Mouse (Mus musculus): ENCODE results near the gene Cdc42ep4.

Cdc42ep4 gene

DNA sequence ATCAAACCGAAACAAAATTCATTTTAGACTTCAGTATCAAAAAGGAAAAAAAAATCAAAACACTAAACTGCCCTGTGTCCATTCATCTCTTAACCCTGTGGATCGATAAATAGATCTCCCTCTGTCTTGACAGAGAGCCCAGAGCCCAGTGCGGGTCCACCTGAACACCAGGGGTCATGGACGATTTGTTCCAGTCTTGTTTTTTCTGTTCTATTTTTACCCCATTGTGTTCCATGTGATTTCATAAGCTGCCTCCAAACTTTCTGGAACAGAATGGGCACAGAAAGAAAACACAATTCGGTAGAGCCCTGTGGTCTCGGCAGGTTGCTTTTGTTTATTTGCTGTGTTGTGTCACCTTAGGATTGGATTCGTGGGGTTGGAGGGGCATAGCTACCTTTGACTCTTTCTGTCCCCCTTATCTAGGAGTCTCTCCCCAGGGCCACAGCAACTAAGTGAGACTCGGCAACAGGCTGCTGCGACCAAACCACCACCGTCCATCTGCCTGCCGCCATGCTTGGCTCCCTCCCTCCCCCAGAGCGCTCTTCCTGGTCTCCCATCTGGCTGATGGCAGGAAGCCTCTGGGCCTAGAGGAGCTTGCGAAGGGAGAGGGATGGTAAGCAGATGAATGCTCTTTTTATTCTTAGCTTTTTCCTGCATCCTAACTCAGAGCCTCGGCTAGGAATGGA lies 29.1 kb downstream of the Cdc42ep4 start:
- no peak for DNase-seq (ENCODE audit: low spot score in 2 of 2)

DNA sequence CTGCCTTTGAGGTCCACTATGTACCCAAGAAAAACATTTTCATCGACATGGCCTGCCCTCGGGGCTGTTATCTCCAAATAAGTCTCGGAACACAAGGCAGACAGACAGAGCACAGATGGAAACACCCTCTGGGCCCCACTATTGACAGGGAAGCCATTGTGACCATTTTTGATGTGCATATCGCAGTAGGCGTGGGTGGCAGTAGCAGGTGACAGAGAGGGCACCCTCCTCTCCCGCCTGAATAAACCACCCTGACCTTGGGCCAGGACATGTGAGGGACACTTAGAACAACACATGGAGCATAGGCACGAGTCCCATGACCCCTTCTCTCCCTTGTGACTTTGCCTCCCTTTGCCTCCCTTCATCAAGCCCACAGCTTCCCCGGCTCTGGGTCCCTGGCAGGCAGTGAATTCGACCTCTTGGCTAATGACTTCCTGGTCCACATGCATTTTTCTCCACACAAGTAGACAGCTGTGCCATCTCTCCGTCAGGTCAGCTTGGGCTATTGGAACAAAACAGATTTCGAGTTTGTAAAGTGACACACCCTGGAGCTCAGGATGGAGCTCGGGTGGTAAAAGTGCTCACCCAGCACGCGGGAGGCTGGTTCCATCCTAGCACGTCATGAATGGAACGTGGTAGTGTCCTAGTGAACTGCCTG lies 33.8 kb downstream of the Cdc42ep4 start:
- DNase-seq (ENCODE audit: low spot score in 2 of 2), result no peak

DNA sequence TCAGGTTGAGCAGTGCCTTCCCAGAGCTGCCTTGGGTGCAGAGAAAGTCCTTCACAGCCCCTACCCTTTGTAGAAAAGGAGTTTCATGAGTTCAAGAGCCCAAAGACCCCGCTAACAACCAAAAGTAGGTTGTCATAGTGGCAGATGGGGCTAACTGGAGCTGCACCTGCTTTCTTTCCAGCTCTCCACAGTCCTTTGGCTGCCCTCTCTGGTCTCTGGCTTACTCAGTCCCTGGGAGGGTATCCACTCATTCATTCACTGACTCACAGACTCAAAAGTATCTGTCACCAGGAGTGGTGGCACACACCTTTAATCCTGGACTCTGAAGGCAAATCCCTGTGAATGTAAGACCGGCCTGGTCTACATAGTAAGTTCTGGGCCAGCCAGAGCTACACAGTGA lies 35.5 kb downstream of the Cdc42ep4 start:
- DNase-seq (ENCODE audit: low spot score in 2 of 2), result no peak

DNA sequence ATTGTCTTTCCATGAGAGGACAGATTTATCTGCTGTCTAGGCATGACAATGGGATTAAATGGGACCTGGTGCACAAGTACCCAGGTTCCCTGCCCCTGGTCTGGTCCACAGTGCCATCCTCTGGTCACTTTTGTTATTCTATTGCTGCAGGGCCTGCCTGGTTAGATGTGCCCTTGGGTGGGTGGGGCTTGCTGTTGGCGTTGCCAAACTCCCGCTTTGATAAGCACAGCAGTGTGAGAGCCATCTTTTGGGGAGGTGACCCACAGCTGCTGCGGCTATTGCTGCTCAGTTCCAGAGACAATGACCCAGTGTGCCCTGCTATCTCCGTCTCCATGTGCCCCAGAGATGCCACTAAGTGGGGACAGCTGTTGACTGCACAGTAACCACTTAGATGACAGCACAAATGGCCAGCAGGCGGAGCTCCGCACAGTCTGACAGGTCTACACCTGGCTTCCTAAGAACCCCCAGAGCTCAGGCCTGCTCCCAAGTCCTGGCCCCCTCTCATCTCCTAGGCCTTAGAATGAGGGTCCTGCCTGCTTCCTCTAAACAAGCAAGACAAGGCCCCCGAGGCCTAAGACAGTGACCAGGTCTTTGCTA lies 36.5 kb downstream of the Cdc42ep4 start:
- no peak for DNase-seq (ENCODE audit: low spot score in 2 of 2)

DNA sequence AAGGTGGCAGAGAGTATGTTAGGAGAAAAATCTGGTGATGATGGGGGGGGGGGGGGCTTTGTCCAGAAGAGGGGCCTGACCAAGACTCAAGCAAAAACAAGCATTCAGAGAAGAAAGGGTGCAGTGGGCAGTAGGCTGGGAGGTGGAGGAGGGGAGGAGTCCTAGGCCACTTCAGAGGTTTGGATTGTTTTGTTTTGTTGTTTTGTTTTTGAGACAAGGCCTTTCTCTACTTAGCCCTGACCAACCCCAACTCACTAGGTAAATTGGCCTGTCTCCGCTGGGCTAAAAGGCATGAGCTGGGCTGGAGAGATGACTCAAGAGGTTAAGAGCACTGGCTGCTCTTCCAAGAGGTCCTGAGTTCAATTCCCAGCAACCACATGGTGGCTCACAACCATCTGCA lies 40.6 kb downstream of the Cdc42ep4 start:
- DNase-seq (ENCODE audit: low spot score in 2 of 2), result no peak

DNA sequence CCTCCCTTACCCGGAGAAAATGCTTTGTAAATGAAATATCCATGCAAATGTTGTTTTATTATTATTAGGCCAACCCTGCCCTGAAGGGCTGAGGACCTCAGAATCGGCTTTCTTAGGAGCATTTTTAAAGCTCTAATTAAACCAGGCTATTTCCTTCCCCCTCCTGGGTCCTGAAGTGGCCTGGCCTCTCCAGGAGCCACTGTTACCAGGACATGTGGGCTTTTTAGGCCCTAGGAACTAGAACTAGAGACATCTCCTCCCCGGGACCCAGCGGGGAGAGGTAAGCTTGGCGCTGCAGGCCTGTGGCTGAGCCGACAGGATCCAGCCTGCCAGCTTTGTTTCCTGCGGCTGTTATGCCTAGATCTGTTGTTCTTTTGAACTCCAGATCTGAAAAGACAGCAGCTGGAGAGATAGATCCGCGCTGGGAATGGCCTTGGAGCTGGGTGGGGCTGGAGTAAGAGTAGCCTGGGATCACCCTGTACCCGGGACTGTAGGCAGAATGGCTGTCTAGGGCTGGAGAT lies 41.4 kb downstream of the Cdc42ep4 start:
- DNase-seq (ENCODE audit: low spot score in 2 of 2), result no peak

DNA sequence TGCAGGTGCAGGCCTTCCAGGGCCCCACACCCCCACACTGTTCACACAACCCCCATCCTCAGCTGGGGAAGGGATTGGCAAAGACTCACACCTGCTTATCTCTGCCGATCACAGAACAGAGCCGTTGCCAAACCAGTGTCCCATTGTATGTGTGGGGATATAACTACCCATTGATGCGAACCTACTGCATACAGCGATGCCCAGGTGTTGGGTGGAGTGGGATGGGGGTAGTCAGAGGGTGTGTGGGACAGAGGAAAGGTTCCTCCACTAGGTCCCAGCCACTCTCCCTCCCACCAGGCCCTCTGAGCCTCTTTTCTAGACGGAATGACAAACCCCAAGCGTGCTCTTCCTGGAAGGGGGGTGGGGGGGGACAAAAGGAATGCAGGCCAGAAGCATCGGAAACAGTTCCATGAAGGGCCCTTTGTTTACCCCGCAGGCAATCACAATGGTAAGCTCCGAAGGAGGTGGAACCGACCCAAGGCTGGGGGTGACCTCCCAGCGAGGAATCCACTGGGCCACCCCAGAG lies 41.9 kb downstream of the Cdc42ep4 start, which contains the start of gene Cpsf4l:
TSS of gene Cpsf4l (minus strand) at position 287 of the 526 bp plus-strand sequence.
- DNase-seq (ENCODE audit: low spot score in 2 of 2), result no peak

DNA sequence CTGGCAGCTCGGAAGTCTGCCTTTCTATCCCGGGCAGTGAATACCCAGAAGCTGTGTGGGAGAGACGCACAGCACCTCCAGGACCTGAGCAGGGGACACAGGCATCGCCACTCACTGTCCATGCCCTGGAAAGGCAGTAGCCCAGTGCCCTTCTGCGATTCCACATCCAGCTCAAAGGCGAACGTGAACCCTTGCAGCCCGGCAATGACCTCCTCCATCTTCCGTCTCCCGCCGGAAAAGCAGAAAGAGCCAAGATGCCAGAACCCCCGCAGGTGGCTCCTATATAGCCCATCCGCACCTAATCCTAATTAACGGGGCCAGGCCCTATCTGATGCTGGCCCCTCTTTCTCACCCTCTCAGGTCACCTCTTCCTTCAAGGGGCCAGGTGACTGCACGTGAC lies 42.4 kb downstream of the Cdc42ep4 start:
- no peak for DNase-seq (ENCODE audit: low spot score in 2 of 2)

DNA sequence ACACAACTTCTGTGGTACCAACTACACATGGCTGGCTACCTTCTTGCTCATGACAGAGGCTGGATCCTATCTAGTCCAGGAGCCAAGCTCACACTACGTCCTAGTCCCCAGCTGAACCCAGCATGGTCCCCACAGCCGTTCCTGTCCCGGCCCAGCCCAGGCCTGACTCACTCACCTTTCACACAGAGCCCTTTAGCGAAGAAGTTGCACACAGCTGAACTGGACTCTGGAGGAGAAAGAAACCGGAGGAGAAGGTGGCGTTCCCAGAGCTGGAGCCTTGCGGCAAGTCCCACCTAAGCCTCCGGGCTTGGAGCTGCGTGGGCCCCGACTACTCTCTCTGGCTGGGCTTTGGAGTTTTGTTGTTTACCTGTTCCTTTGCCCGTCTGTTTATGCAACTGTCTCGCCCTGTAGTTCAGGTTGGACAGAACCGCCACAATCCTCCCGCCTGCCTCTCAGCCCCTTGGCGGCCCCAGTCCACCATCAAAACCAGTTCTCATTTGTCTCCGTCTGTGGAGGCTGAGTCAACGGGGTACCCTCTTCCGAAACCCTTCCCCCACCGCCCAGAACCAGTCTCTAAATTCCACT lies 43.0 kb downstream of the Cdc42ep4 start:
- no peak for DNase-seq (ENCODE audit: low spot score in 2 of 2)

DNA sequence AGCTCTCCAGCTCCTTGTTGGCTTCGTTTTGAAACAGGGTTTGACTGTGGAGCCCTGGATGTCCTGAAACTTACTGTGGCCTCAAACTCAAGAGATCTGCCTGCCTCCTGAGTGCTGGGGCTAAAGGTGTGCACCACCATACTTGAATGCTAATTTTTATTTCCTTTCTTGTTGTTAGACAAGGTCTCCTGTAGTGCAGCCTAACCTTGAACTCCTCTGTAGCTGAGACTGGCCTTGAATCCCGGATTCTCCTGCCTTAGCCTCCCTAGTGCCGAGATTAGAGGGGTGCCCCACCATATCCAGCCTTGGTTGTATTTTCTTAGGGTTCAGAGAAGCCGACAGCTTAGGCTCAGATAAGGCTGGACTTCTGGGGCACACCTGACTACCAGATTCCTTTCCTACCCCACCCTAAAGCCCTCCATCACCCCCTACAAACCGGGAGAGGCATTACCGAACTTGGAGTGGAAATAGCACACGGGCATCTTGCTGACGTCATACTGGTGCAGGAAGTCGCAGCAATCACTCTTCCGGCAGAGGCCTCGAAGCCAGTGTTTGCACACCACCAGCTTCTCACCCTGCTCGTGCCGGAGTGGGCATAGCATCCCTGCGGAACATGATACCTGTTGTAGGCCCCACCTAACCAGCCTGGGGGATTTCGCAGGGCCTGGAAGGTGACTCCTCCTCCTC lies 45.6 kb downstream of the Cdc42ep4 start:
- no peak for DNase-seq (ENCODE audit: low spot score in 2 of 2)

DNA sequence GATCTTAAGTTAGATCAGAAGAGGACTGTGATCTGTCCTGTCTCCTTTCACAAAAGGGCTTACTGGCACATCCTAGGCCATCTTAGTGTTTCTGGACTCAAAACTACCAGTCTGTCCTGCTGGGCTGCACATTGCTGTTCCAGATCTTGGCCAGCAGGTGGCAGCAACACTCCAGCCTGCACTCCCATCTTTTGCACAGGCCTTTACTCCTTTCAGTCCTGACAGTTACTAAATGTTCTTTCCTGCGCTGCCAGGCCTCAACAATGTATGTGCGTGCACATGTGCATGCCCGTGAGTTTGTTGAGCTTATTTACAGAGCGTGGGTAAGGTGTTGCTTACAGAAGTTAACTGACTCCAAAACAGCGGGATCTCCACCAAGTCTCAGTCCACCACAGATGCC lies 47.9 kb downstream of the Cdc42ep4 start:
- DNase-seq (ENCODE audit: low spot score in 2 of 2), result peak; percentile 61 to 85

DNA sequence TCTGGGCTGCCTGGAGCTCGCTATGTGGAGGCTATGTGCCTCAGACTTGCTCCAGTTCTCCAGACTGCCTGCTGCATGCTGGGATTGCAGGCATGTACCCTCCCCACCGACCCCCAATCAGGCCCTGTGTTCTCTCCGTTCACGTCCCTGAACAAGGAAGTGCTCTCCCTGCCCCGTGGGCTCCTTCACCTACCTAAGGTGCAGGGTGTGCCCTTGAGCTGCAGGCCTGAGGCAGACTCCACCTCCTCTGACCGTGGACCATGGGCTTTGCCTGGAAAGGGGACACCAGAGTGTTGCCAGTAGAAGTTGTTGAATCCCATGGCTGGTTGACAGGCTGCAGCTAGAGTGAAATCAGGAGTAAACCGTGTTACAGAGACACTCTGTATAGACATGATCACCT lies 52.0 kb downstream of the Cdc42ep4 start:
- no peak for DNase-seq (ENCODE audit: low spot score in 2 of 2)

DNA sequence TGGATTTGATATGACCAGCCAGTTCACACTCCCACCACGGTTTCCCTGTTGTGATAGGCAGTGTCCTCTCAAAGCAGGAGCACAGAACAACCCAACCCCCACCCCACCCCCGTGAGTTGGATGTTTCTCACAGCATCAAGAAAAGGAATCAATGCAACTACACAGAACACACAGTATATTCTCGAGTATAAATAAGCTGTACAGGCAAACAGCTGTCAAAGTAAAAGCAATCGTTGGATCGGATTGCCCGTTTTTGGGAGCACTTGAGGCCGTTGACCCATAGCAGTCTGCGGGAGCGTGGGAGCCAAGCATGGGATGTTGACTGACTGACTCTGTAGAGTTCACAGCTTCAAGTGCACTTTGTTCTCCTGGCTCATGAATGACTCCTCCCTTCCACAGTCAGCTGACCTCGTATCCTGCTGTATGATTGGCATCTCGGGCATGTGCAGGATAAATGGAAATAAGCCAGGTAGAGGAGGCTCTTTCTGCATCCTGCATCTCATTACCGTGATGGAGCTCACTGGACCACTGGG lies 53.6 kb downstream of the Cdc42ep4 start:
- no peak for DNase-seq (ENCODE audit: low spot score in 2 of 2)

DNA sequence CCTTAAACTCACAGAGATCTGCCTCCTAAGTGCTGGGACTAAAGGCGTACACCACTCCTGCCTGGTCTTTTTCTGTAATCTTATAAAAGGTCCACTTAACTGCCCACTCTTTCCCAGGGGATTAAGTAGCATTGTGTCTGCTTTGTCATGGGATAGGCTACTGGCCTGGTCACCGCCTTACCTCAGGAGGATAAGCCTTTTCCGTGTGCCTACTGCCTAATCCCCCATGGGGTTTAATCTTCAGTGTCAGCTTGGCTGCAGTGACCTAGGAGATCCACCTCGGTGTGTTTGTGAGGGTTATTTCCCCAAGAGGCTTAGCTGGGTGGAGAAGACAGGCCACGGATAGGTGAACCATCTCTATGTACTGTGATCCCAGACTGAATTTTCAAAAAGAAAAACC lies 54.1 kb downstream of the Cdc42ep4 start:
- DNase-seq (ENCODE audit: low spot score in 2 of 2), result no peak

DNA sequence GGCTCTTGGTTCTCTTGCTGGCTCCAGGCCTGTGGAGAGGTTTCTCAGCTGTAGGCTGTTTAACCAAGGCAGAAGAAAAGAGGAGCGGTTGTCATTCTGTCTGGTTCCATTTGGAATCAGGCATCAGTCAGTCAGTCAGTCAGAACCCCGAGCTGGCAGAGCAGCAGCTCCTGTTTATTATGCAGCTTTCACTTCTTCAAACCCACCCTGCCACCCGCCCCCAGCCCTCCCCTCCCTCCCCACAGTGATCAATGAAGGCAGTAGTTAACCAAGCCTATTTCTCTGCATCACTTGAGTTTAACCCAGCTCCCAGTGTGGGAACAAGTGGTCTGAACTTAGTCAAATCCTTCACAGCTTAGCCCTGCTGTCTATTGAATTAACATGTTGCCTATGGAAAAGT lies 59.8 kb downstream of the Cdc42ep4 start:
- no peak for DNase-seq (ENCODE audit: low spot score in 2 of 2)

DNA sequence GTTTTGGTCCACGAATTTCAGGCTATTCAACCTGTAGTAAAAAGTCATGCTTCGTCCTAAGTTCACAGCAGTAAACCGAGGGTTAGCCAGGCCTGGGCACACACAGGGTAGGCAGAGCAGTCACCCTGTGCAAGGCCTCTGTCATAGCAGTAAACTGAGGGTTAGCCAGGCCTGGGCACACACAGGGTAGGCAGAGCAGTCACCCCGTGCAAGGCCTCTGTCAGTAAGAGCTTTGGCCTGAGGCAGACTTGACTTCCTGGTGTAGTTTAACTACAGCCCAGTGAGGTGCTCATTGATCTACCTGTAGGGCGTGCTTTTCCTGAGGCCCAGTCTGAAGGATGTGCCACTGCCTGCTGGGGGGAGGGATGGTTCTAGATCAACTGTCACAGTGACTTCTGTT lies 60.4 kb downstream of the Cdc42ep4 start:
- no peak for DNase-seq (ENCODE audit: low spot score in 2 of 2)

DNA sequence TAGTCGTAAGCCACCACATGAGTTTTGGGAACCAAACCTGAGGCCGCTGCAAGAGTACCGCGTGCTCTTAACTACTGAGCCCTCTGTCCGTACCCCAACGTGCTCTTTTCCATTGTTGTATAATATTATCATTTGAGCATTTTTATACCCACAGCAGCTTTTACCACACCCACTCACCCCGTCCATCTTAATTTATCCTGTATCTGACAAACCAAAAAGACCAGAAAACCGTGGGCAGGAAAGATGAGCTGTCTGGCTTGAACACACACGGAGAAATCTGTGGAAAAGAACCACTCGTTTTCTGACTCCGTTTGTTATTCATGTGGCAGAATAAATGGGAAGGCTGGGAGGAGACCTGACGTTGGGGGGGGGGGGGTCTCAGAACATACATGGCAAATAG lies 61.2 kb downstream of the Cdc42ep4 start:
- no peak for DNase-seq (ENCODE audit: low spot score in 2 of 2)

DNA sequence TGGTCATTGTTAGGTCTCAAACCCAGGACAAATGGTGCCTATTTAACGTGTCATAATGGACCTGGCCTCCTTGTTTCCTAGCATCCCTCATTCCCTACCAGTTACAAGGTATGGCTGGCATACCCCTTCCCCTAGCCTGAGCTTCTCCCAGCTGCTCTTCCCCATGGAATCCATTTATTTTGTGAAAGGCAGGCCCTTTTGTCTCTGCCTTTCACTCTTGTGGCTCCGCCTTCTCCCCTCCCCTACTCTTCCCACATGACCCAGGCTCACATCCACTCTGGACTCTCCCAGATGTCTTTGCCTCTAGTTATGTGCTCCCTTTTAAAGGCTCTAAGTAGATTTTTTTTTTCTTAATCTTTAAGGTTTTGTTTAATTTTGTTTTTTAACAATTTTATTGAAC lies 64.7 kb downstream of the Cdc42ep4 start:
- DNase-seq (ENCODE audit: low spot score in 2 of 2), result no peak

DNA sequence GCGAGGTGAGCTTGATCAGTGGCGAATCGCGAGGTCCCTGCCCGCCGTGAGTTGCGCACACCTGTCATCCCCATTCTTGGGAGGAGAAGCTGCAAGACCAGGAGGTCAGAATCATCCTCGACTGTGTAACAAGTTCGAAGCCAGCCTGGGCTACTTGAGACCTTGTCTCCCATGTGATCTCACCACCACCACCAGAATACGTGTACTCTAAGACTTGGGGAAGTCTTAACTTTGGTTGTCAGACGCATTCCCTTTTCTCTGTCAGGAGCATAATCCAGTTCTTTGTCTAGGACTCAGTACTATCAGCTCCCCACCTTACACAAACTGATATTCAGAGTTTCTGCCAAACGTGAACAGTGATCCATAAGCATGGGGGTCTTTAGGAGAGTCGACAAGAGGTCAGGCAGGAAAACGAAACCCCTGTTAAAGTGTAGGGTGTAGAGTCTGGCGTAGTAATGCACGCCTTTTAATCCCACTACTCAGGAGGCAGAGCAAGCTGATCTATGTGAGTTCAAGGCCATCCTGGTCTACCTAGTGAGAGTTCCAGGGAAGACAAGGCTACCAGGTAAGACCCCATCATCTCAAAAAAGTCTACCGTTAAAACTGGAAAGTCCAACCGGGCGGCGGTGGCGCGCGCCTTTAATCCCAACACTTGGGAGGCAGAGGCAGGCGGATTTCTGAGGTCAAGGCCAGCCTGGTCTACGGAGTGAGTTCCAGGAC lies 66.8 kb downstream of the Cdc42ep4 start:
- no peak for DNase-seq (ENCODE audit: low spot score in 2 of 2)

DNA sequence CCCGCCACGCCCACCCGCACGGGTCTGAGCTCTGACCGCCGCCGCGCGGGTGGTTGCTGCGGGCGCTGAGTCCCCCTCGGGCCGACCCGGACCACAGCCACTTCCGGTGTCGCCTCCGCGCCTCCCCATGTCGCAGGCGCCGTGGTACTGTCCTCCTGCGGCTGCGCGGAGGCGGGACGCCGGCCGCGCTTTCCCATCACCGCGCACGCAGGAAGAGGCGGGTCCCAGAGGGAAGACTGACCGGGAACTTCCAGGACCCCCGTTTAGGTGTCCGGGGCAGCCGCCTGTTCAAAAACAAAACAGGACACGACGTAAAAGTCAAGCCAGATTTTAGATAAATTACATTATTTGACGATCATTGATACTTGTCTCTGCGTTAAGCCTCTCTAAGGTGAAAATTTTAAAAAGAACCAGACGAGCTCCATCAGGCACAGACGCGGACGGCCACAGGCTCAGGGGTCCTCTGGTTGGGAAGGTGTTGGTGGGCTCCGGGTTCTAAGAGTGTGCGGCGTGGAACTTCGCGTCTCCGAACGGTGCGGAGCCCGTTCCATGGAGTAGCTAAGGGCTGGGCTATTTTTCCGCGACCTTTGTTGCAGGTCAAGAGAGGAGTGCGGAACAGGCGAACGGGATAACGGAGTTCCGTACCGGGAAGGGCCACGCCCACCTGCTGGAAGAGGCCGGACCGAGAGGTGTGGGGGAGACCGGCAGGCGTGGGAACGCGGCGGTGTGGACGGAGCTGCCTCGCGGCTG lies 67.5 kb downstream of the Cdc42ep4 start, which contains the start of the genes Fam104a and D11Wsu47e:
TSS of gene Fam104a (minus strand) at position 199 of the 750 bp plus-strand sequence.
TSS of gene D11Wsu47e (plus strand) at position 456 of the 750 bp plus-strand sequence.
- peak; percentile 88 to 92 for DNase-seq (ENCODE audit: low spot score in 2 of 2)

Measured in cerebellum, postnatal 4 days (tissue).